Mouse (Mus musculus): ENCODE results near the gene Vmn1r34. TPM values are rescaled to one million over a fixed set of nuclear protein-coding genes. Genes with fewer than 3 reads are reported as not detected.
"Not testable (repeated sequence)": the region's sequence is repeated elsewhere in the genome, so short reads cannot be mapped to it uniquely, and the experiment has no call there.

The Vmn1r34 gene
- not detected in 2 replicates for polyA plus RNA-seq (2014; fragmentation: Nextera tagmentation; extraction: Ambion mirVana)

DNA sequence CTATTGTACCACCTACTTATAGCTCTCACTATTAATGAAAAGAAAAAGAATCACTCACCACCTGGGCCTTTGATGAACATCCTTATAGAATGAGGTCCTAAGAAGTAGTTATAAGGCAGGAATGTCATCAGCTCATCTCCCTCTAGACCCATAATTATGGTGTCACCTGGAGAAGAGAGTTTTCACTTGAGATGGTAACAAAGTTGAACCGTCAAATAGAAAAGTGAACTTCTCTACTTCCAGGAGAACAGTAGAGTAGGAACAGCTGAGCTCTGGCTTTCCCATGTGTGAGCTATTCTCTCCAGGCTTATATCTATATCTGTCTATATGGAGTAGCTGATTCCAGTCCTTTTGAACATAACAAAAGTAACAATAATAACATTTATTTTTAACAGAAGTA, at the start of gene Vmn1r34:
TSS of gene Vmn1r34 (minus strand) at position 101 of the 400 bp plus-strand sequence.
- Histone ChIP-seq H3K27ac (ENCODE audit: low read depth, low read length) (no peak within 1 kb of the TSS), H3K9ac (ENCODE audit: low read depth, low read length) (no peak within 1 kb of the TSS), H3K4me3 (ENCODE audit: low read depth, low read length) (no peak within 1 kb of the TSS), H3K36me3 (ENCODE audit: control insufficient read depth, insufficient read depth, low read length) (no peaks in the 10 kb centered on the region), H3K4me1 (ENCODE audit: control insufficient read depth, insufficient read depth, low read length) (no peaks in the 10 kb centered on the region), H3K27me3 (ENCODE audit: control insufficient read depth, insufficient read depth, low read length) (no peaks in the 10 kb centered on the region), H3K9me3 (replicated peaks; ENCODE audit: control insufficient read depth, low read length) (no peaks in the 10 kb centered on the region), H3K4me2 (no peak within 1 kb of the TSS)
- 78% methylated on average over 1 of the region's 1 CpGs for WGBS (ENCODE audit: insufficient replicate concordance)
- ATAC-seq (replicated peaks; ENCODE audit: insufficient number of reproducible peaks, low FRiP score, low TSS enrichment) = no peak

DNA sequence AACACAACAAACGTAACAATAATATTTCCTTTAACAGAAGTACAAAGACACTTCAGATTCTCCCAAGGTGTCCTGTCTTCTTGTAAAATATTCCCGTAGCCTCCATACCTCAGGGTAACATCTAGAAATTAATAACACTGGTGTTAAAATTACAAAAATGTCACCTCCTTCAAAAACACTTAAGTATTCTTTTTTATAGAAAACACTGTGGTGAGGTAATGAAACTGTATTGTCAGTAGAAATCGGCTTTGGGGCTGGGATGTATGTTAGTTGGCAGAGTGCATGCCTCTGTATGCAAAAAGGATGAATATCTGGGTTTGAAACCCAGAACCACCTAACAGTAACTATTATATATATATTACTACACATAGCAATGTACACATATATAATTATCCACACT, 42.1 kb upstream of the Vmn1r34 start, which contains the start of gene Vmn1r35:
TSS of gene Vmn1r35 (minus strand) at position 101 of the 400 bp plus-strand sequence.
- H3K4me3 ChIP-seq (ENCODE audit: low read depth, low read length) = no peak within 1 kb of the TSS
- no peaks in the 10 kb centered on the region for H3K36me3 ChIP-seq (ENCODE audit: control insufficient read depth, insufficient read depth, low read length)
- ATAC-seq (replicated peaks; ENCODE audit: insufficient number of reproducible peaks, low FRiP score, low TSS enrichment) = no peak
- H3K9ac ChIP-seq (ENCODE audit: low read depth, low read length) = no peak within 1 kb of the TSS
- no peaks in the 10 kb centered on the region for H3K27me3 ChIP-seq (ENCODE audit: control insufficient read depth, insufficient read depth, low read length)
- no peaks in the 10 kb centered on the region for H3K9me3 ChIP-seq (replicated peaks; ENCODE audit: control insufficient read depth, low read length)
- H3K27ac ChIP-seq (ENCODE audit: low read depth, low read length) = no peak within 1 kb of the TSS
- WGBS (ENCODE audit: insufficient replicate concordance) = 68% methylated on average over 3 of the region's 3 CpGs
- no peak within 1 kb of the TSS for H3K4me2 ChIP-seq
- H3K4me1 ChIP-seq (ENCODE audit: control insufficient read depth, insufficient read depth, low read length) = no peaks in the 10 kb centered on the region

DNA sequence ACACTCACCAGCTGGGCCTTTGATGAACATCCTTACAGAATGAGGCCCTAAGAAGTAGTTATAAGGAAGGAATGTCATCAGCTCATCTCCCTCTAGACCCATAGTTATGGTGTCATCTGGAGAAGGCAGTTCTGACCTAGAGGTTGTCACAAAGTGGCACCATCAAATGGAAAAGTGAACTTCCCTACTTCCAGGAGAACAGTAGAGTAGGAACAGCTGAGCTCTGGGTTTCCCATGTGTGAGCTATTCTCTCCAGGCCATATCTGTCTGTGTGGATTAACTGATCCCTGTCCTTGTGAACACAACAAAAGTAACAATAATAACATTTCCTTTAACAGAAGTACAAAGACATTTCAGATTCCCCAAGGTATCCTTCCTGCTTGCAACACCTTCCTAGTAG, 25.5 kb downstream of the Vmn1r34 start, which contains the start of gene Vmn1r33:
TSS of gene Vmn1r33 (minus strand) at position 101 of the 400 bp plus-strand sequence.
- H3K9ac ChIP-seq (ENCODE audit: low read depth, low read length); H3K4me3 ChIP-seq (ENCODE audit: low read depth, low read length); H3K4me2 ChIP-seq; H3K4me1 ChIP-seq (ENCODE audit: control insufficient read depth, insufficient read depth, low read length); H3K9me3 ChIP-seq (replicated peaks; ENCODE audit: control insufficient read depth, low read length); H3K36me3 ChIP-seq (ENCODE audit: control insufficient read depth, insufficient read depth, low read length); H3K27me3 ChIP-seq (ENCODE audit: control insufficient read depth, insufficient read depth, low read length); ATAC-seq (replicated peaks; ENCODE audit: insufficient number of reproducible peaks, low FRiP score, low TSS enrichment); H3K27ac ChIP-seq (ENCODE audit: low read depth, low read length): not testable (repeated sequence)

DNA sequence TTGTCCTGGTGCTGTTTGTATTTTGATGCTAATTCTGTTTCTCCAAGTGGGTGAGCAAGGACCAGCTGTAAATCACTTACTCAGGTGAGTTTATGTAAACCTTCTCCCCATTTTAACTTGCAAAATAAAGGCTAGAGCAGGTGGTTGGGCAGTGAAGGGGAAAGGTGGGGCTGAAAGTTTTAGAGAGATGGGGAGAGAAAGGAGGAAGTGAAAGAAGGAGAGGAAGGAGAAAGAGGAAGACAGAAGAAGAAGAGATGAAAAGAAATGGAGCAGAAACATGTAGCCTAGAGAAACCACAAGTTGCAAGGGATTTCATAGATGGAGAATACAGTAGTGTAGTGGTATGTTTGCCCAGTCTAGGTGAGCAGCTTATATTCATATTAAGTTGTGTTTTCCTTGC, 47.9 kb downstream of the Vmn1r34 start:
- Histone ChIP-seq H3K9ac (ENCODE audit: low read depth, low read length) (no peak overlapping the region), H3K4me3 (ENCODE audit: low read depth, low read length) (no peak overlapping the region), H3K27me3 (ENCODE audit: control insufficient read depth, insufficient read depth, low read length) (no peaks in the 10 kb centered on the region), H3K27ac (ENCODE audit: low read depth, low read length) (no peak overlapping the region), H3K4me2 (no peak overlapping the region), H3K9me3 (replicated peaks; ENCODE audit: control insufficient read depth, low read length) (no peaks in the 10 kb centered on the region), H3K36me3 (ENCODE audit: control insufficient read depth, insufficient read depth, low read length) (no peaks in the 10 kb centered on the region), H3K4me1 (ENCODE audit: control insufficient read depth, insufficient read depth, low read length) (no peaks in the 10 kb centered on the region)
- no peak for ATAC-seq (replicated peaks; ENCODE audit: insufficient number of reproducible peaks, low FRiP score, low TSS enrichment)

Other genes starting within 250 kb of the Vmn1r34 start
- gene Mad2l1, start 108.5 kb downstream of the Vmn1r34 start, polyA plus RNA-seq (2014; fragmentation: Nextera tagmentation; extraction: Ambion mirVana) = 84.5 and 85.1 TPM in 2 replicates
- 0.07 TPM in 1 of 2 replicates, not detected in the other for gene Vmn1r32, start 83.8 kb downstream of the Vmn1r34 start, polyA plus RNA-seq (2014; fragmentation: Nextera tagmentation; extraction: Ambion mirVana)
- not detected in 2 replicates for gene Vmn1r33, start 25.6 kb downstream of the Vmn1r34 start, polyA plus RNA-seq (2014; fragmentation: Nextera tagmentation; extraction: Ambion mirVana)
- gene Vmn1r35, start 42.0 kb upstream of the Vmn1r34 start, polyA plus RNA-seq (2014; fragmentation: Nextera tagmentation; extraction: Ambion mirVana) = not detected in 2 replicates
- gene Vmn1r36, start 75.3 kb upstream of the Vmn1r34 start, polyA plus RNA-seq (2014; fragmentation: Nextera tagmentation; extraction: Ambion mirVana) = not detected in 2 replicates
- gene Vmn1r37, start 85.5 kb upstream of the Vmn1r34 start, polyA plus RNA-seq (2014; fragmentation: Nextera tagmentation; extraction: Ambion mirVana) = not detected in 2 replicates
- not detected in 2 replicates for gene Vmn1r38, start 138.7 kb upstream of the Vmn1r34 start, polyA plus RNA-seq (2014; fragmentation: Nextera tagmentation; extraction: Ambion mirVana)
- gene Vmn1r39, start 166.7 kb upstream of the Vmn1r34 start, polyA plus RNA-seq (2014; fragmentation: Nextera tagmentation; extraction: Ambion mirVana) = not detected in 2 replicates

Measured in heart, embryonic 11.5 days (tissue).